Mouse (Mus musculus): ENCODE measurements around the gene Myo10. TPM values are rescaled to one million over a fixed set of nuclear protein-coding genes. Genes with fewer than 3 reads are reported as not detected.

The Myo10 gene
- total and polyA plus RNA-seq, 2 experiments from 2014 or later: 29.3 to 34.7 TPM

- DNase-seq (ENCODE audit: low spot score) (no peak), ATAC-seq (ENCODE audit: low FRiP score) (no peak)
- no peaks in the 10 kb centered on the region for H3K4me1 ChIP-seq (ENCODE audit: insufficient read depth, low read length)
- TF ChIP-seq CTCF (IDR thresholded peaks at IDR 0.05): no peak
- no peaks in the 10 kb centered on the region for H3K9me3 ChIP-seq (ENCODE audit: low read length)
- no peak overlapping the region for H3K4me2 ChIP-seq (ENCODE audit: low read depth, low read length, poor library complexity, severe bottlenecking)
- H3K36me3 ChIP-seq (ENCODE audit: insufficient read depth, low read length): no peaks in the 10 kb centered on the region
- H3K9ac ChIP-seq (replicated peaks; ENCODE audit: low read length, poor library complexity, severe bottlenecking): no peak overlapping the region
- no peak overlapping the region for H3K4me3 ChIP-seq (ENCODE audit: low read depth, low read length)
- H3K27ac ChIP-seq (ENCODE audit: low read depth, low read length): no peak overlapping the region
- H3K27me3 ChIP-seq (ENCODE audit: insufficient read depth, low read length): no peaks in the 10 kb centered on the region
- 84% methylated on average over 5 of the region's 5 CpGs for WGBS
These were observed 31.4 kb downstream of the Myo10 start for GRCm38 (mm10) chr15:25653680-25654079.

GRCm38 (mm10) chr15:25662833-25663519, 40.7 kb downstream of the Myo10 start:
- no peak for ATAC-seq (ENCODE audit: low FRiP score)
- whole genome bisulfite sequencing: 59% methylated on average over 8 of the region's 8 CpGs

GRCm38 (mm10) chr15:25669283-25670247, 47.2 kb downstream of the Myo10 start:
- ATAC-seq (ENCODE audit: low FRiP score) (no peak), DNase-seq (ENCODE audit: low spot score) (no peak)
- no peaks in the 10 kb centered on the region; the same call in 1 of the 2 replicates for H3K27me3 ChIP-seq (ENCODE audit: insufficient read depth, low read length)
- no peaks in the 10 kb centered on the region for H3K4me1 ChIP-seq (ENCODE audit: insufficient read depth, low read length)
- TF ChIP-seq CTCF (IDR thresholded peaks at IDR 0.05): no peak
- H3K4me3 ChIP-seq (ENCODE audit: low read depth, low read length): no peak overlapping the region
- H3K4me2 ChIP-seq (ENCODE audit: low read depth, low read length, poor library complexity, severe bottlenecking): no peak overlapping the region
- H3K9me3 ChIP-seq (ENCODE audit: low read length): no peaks in the 10 kb centered on the region
- WGBS: 59% methylated on average over 16 of the region's 16 CpGs
- no peak overlapping the region for H3K9ac ChIP-seq (replicated peaks; ENCODE audit: low read length, poor library complexity, severe bottlenecking)
- no peak overlapping the region for H3K27ac ChIP-seq (ENCODE audit: low read depth, low read length)
- H3K36me3 ChIP-seq (ENCODE audit: insufficient read depth, low read length): no peaks in the 10 kb centered on the region

More at GRCm38 (mm10) chr15:25662833-25663519, 40.7 kb downstream of the Myo10 start:
- no peak for DNase-seq (ENCODE audit: low spot score)
- Histone ChIP-seq H3K4me2 (ENCODE audit: low read depth, low read length, poor library complexity, severe bottlenecking) (no peak overlapping the region), H3K36me3 (ENCODE audit: insufficient read depth, low read length) (no peaks in the 10 kb centered on the region), H3K9ac (replicated peaks; ENCODE audit: low read length, poor library complexity, severe bottlenecking) (no peak overlapping the region), H3K4me1 (ENCODE audit: insufficient read depth, low read length) (no peaks in the 10 kb centered on the region), H3K4me3 (ENCODE audit: low read depth, low read length) (no peak overlapping the region), H3K27ac (ENCODE audit: low read depth, low read length) (no peak overlapping the region), H3K27me3 (ENCODE audit: insufficient read depth, low read length) (no peaks in the 10 kb centered on the region), H3K9me3 (ENCODE audit: low read length) (no peaks in the 10 kb centered on the region)
- TF ChIP-seq CTCF (IDR thresholded peaks at IDR 0.05): no peak

GRCm38 (mm10) chr15:25673231-25673980, 51.1 kb downstream of the Myo10 start:
- ATAC-seq (ENCODE audit: low FRiP score): no peak
- no peaks in the 10 kb centered on the region for H3K9me3 ChIP-seq (ENCODE audit: low read length)
- no peak overlapping the region for H3K27ac ChIP-seq (ENCODE audit: low read depth, low read length)
- no peaks in the 10 kb centered on the region; the same call in 1 of the 2 replicates for H3K4me1 ChIP-seq (ENCODE audit: insufficient read depth, low read length)
- no peak for TF ChIP-seq CTCF (IDR thresholded peaks at IDR 0.05)
- peak; percentile 68 for DNase-seq (ENCODE audit: low spot score)
- no peak overlapping the region for H3K9ac ChIP-seq (replicated peaks; ENCODE audit: low read length, poor library complexity, severe bottlenecking)
- H3K36me3 ChIP-seq (ENCODE audit: insufficient read depth, low read length): no peaks in the 10 kb centered on the region
- no peak overlapping the region for H3K4me2 ChIP-seq (ENCODE audit: low read depth, low read length, poor library complexity, severe bottlenecking)
- no peaks in the 10 kb centered on the region; the same call in 1 of the 2 replicates for H3K27me3 ChIP-seq (ENCODE audit: insufficient read depth, low read length)
- no peak overlapping the region for H3K4me3 ChIP-seq (ENCODE audit: low read depth, low read length)
- 29% methylated on average over 6 of the region's 6 CpGs for WGBS

- ATAC-seq (ENCODE audit: low FRiP score) (no peak), DNase-seq (ENCODE audit: low spot score) (peak; percentile 37)
- no peaks in the 10 kb centered on the region for H3K9me3 ChIP-seq (ENCODE audit: low read length)
- H3K27ac ChIP-seq (ENCODE audit: low read depth, low read length): no peak overlapping the region
- H3K9ac ChIP-seq (replicated peaks; ENCODE audit: low read length, poor library complexity, severe bottlenecking): no peak overlapping the region
- WGBS: 48% methylated on average over 17 of the region's 17 CpGs
- TF ChIP-seq CTCF (IDR thresholded peaks at IDR 0.05): no peak
- no peak overlapping the region for H3K4me2 ChIP-seq (ENCODE audit: low read depth, low read length, poor library complexity, severe bottlenecking)
- no peaks in the 10 kb centered on the region; the same call in 1 of the 2 replicates for H3K27me3 ChIP-seq (ENCODE audit: insufficient read depth, low read length)
- no peaks in the 10 kb centered on the region for H3K36me3 ChIP-seq (ENCODE audit: insufficient read depth, low read length)
- no peaks in the 10 kb centered on the region; the same call in 1 of the 2 replicates for H3K4me1 ChIP-seq (ENCODE audit: insufficient read depth, low read length)
- H3K4me3 ChIP-seq (ENCODE audit: low read depth, low read length): no peak overlapping the region
These were observed 52.0 kb downstream of the Myo10 start for GRCm38 (mm10) chr15:25674099-25674931.

All from midbrain, postnatal 0 days (tissue).